Mouse (Mus musculus): ENCODE results near the gene Iqcf3. TPM values are rescaled to one million over a fixed set of nuclear protein-coding genes. Genes with fewer than 3 reads are reported as not detected.
"Not testable (repeated sequence)": the region's sequence is repeated elsewhere in the genome, so short reads cannot be mapped to it uniquely, and the experiment has no call there.

Gene Iqcf3
- total RNA-seq, 2 experiments from 2014 or later = not detected

- no peak for DNase-seq
Observed at GRCm38 (mm10) chr9:106509356-106509755, 52.1 kb downstream of the Iqcf3 start.

GRCm38 (mm10) chr9:106504246-106504645 lies 57.2 kb downstream of the Iqcf3 start:
- DNase-seq = no peak

- DNase-seq = no peak
Observed at GRCm38 (mm10) chr9:106501846-106502245, 59.6 kb downstream of the Iqcf3 start.

GRCm38 (mm10) chr9:106499667-106500066 lies 61.8 kb downstream of the Iqcf3 start, which contains the start of gene Iqcf1:
TSS of gene Iqcf1 (plus strand) at chr9:106499967.
- DNase-seq = peak in 1 of 2 experiments; percentile 27

DNA sequence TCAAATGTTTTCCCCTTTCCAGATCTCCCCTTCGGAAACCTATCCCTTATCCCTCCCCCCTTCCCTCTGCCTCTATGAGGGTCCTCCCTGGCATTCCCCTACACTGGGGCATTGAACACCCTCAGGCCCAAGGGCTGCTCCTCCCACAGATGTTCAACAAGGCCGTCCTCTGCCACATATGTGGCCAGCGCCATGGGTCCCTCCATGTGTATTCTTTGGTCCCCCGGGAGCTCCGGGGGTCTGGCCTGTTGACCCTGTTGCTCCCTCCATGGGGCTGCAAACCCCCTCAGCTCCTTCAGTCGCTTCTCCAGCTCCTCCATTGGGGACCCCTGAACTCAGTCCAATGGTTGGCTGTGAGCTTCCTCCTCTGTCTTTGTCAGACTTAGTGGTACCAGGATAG lies 73.8 kb downstream of the Iqcf3 start:
- DNase-seq = not testable (repeated sequence)

GRCm38 (mm10) chr9:106485076-106485475 lies 76.4 kb downstream of the Iqcf3 start:
- DNase-seq = no peak

GRCm38 (mm10) chr9:106483606-106484005 lies 77.8 kb downstream of the Iqcf3 start:
- no peak for DNase-seq

GRCm38 (mm10) chr9:106483136-106483535 lies 78.3 kb downstream of the Iqcf3 start:
- DNase-seq = no peak

- DNase-seq = no peak
Observed at GRCm38 (mm10) chr9:106482578-106483115, 78.8 kb downstream of the Iqcf3 start.

- no peak for DNase-seq
Observed at GRCm38 (mm10) chr9:106481676-106482075, 79.8 kb downstream of the Iqcf3 start.

GRCm38 (mm10) chr9:106481075-106481474 lies 80.4 kb downstream of the Iqcf3 start:
- no peak for DNase-seq

GRCm38 (mm10) chr9:106480541-106480940 lies 80.9 kb downstream of the Iqcf3 start:
- no peak for DNase-seq

DNA sequence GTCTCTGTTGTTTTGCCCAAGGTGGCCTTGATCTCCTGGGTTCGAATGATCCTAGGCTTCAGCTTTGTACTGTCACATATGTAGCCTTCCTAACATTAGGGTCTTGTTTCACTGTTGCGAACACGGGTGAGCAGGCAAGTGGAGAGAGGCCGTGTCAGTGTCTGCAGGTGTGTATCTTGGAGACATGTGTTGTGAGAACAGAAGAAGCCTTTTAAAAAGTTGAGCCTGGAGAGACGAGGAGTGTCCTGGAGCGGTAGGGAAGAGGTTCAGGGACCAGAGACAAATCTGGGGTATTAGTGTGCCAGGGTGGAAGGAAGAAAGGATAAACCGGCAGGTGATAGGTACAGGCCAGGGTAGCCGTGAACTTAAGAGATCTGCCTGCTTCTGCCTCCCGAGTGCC lies 83.3 kb downstream of the Iqcf3 start:
- no peak for DNase-seq

DNA sequence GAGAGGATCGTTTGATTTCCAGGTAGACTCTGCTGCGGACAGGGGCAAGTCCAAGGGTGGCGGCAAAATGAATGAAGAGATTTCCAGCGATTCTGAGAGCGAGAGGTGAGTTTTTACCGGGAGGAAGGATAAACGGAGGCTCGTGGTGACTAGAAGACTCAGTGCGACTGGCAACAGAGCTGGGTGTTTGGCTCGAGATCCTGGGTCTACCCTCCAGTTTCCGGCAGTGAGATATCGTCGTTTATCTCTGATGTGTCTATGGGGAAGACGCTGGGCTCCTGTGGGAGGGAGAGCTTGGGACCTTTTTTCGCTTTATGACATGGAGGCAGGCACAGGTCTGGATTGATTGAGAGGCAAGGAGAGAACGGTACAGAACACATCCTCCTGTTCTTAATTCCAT lies 83.8 kb downstream of the Iqcf3 start:
- no peak for DNase-seq

GRCm38 (mm10) chr9:106476924-106477484 lies 84.4 kb downstream of the Iqcf3 start, which contains the start of gene Parp3:
TSS of gene Parp3 (minus strand) at chr9:106476949.
- peak; percentile 98 to 99 for DNase-seq

GRCm38 (mm10) chr9:106476002-106476923 lies 85.2 kb downstream of the Iqcf3 start:
- peak; percentile 80 to 82 for DNase-seq

DNA sequence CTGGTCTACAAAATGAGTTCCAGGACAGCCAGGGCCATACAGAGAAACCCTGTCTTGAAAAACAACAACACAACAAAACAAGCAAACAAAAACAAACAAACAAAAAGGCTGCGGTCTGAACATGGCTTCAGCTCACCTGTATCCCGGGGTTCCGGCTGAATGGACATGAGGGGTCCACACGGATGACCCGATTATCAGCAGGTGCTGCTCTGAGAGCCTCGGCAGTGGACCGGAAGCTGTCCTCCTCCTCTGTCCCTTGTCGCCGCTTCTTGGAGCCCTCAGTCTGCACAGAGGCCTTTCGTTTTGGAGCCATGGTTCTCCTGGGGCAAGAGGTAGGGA lies 85.8 kb downstream of the Iqcf3 start, which contains the start of gene Rrp9:
TSS of gene Rrp9 (plus strand) at position 301 of the 339 bp plus-strand sequence.
- DNase-seq = no peak

DNA sequence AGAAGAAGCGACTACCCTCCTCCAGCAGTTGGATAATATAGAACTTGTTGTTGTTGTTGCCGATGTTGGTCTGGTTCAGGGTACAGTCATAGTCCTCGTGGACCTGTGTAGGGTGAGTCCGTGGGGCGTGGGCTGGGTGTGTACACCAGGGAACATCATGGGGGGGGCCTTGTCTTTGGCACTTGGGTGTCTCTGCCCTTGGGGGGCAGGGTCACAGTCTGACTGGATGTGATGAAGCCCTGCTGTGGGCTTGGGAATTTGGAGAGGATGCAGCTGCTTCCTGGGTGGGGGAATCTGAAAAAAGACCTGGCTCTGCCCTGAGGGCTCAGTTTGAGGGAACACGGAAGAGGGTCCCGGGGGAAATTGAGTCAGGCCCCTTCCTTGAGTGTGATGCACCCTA lies 86.4 kb downstream of the Iqcf3 start:
- DNase-seq = peak in 1 of 2 experiments; percentile 51

GRCm38 (mm10) chr9:106474456-106474855 lies 87.0 kb downstream of the Iqcf3 start:
- DNase-seq = peak; percentile 74 to 84

DNA sequence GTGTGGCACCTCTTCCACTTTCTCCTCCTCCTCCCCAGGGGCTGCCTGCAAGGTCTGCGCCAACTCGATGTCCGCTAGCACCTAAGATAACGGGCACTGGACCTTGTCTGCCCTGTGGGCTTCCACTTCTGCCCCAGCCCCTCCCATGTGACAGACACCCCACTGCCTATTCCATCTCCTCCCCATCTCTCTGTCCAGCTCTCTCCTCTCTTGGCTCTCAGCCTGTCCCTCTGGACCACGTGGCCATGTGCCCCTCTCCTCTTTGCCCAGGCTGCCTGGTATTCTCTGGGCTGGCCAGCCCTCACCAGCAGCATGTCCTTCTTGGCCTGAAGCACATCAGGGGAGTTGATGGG lies 87.7 kb downstream of the Iqcf3 start:
- DNase-seq = no peak

DNA sequence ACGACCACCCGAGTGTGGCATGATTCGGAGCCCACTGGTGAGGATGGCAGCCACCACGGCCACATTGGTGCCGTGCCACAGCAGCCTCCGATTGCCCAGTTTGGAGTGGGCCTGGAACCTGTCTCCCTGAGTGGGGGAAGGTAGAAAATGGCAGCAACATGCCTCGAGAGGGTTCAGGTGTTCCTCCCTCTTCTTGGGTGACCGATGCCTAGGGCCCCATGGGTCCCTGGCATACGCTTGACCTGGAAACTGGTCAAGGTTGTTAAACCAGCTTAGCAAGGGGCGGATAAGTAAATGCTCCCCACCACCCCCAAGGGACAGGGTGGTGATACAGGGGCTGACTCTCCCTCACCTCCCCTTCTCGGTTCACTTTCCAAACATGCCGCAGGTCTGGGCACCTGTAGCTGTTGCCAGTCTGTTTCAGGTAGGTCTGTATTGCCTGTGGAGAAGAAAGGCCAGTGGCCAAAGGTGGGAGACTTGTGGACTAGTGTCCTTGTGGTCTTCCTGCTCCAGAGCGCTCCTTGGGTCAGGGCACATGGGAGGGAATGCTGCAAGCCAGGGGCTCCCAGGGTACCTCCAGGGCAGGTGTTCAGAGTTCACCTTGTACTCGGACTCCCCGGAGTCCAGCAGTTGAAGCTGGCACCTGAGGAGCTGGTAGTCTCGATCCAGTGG lies 88.2 kb downstream of the Iqcf3 start:
- no peak for DNase-seq

- DNase-seq = no peak
Observed at GRCm38 (mm10) chr9:106472321-106472720, 89.1 kb downstream of the Iqcf3 start.

DNA sequence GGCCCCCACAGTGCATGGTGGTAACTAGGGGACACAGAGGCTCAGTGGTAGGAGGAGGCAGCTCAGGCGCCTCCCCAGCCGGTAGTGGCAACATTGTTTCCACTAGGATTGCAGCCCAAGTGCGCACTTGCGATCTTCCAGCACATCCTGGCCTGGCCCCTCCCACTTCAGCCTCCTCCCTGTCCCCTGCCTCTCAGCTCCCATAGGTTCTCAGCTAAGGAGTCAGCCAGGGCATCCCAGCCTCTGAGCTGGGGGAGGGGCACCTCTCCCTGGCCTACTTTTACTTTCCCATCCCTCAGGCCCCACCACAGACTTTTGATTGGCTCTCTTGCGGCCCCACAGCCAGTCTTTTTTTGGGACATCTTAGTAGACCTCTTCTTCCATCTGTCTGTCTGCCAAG lies 89.5 kb downstream of the Iqcf3 start:
- peak; percentile 44 to 66 for DNase-seq

Measured in adrenal gland, postnatal 36 days (tissue).